In genomic region chr1:162901879-162902278, GRCm38 (mm10) we compare ENCODE assay signal across 20 mouse cellular contexts. TPM values are rescaled to one million over a fixed set of nuclear protein-coding genes. Genes with fewer than 3 reads are reported as not detected.
DNase-seq lines count a peak whose midpoint lies in the region; ATAC-seq and TF ChIP-seq lines count a peak whose summit lies in the region.
"Had no signal": no experiment of that assay in that cellular context is flagged by ENCODE, and none has a peak within 500 bp of the region (broad histone marks: within the 10 kb centered on the region; RNA-seq: fewer than 3 reads in every experiment).

No protein-coding gene starts in this region.

- ATAC-seq in limb, embryonic 14.5 days (ENCODE audit: low FRiP score, low read depth): peak; percentile 34; the same call in 1 of the 2 replicates
- peak; percentile 84 for ATAC-seq in forebrain, embryonic 14.5 days
- peak; percentile 96 for ATAC-seq in neural tube, embryonic 13.5 days (ENCODE audit: low read depth)
- ATAC-seq: intestine, embryonic 16.5 days; Patski had no signal

- no peaks in the 10 kb centered on the region for H3K36me3 ChIP-seq in limb, embryonic 14.5 days (ENCODE audit: control insufficient read depth, insufficient read depth, low read length)
- no peaks in the 10 kb centered on the region for H3K36me3 ChIP-seq in limb, embryonic 10.5 days
- no peaks in the 10 kb centered on the region for H3K36me3 ChIP-seq in forebrain, embryonic 14.5 days (ENCODE audit: control insufficient read depth, insufficient read depth, low read length)
- no peaks in the 10 kb centered on the region for H3K36me3 ChIP-seq in neural tube, embryonic 13.5 days
- H3K36me3 ChIP-seq in thymus, adult 2 months (ENCODE audit: control insufficient read depth, insufficient read depth, low read length): no peaks in the 10 kb centered on the region
- H3K36me3 ChIP-seq: liver, embryonic 15.5 days had no signal

- H3K27me3 ChIP-seq in limb, embryonic 14.5 days (ENCODE audit: control insufficient read depth, insufficient read depth, low read length): no peaks in the 10 kb centered on the region
- no peaks in the 10 kb centered on the region for H3K27me3 ChIP-seq in limb, embryonic 10.5 days (ENCODE audit: low read depth, poor library complexity, severe bottlenecking)
- no peaks in the 10 kb centered on the region for H3K27me3 ChIP-seq in forebrain, embryonic 14.5 days (replicated peaks; ENCODE audit: control insufficient read depth, insufficient read depth, low read length)
- no peaks in the 10 kb centered on the region for H3K27me3 ChIP-seq in neural tube, embryonic 13.5 days
- H3K27me3 ChIP-seq in thymus, adult 2 months (ENCODE audit: control insufficient read depth, insufficient read depth, low read length): no peaks in the 10 kb centered on the region
- H3K27me3 ChIP-seq: liver, embryonic 15.5 days had no signal

- H3K9me3 ChIP-seq in limb, embryonic 14.5 days (ENCODE audit: control insufficient read depth, low read length): no peaks in the 10 kb centered on the region
- H3K9me3 ChIP-seq in limb, embryonic 10.5 days (replicated peaks): no peaks in the 10 kb centered on the region
- no peaks in the 10 kb centered on the region for H3K9me3 ChIP-seq in forebrain, embryonic 14.5 days (replicated peaks; ENCODE audit: control insufficient read depth, low read length)
- H3K9me3 ChIP-seq in neural tube, embryonic 13.5 days: no peaks in the 10 kb centered on the region
- H3K9me3 ChIP-seq: liver, embryonic 15.5 days had no signal

- H3K27ac ChIP-seq in limb, embryonic 14.5 days (replicated peaks; ENCODE audit: low read depth, low read length): no peak overlapping the region
- H3K27ac ChIP-seq in limb, embryonic 10.5 days: no peak overlapping the region
- H3K27ac ChIP-seq in forebrain, embryonic 14.5 days (ENCODE audit: low read depth, low read length): no peak overlapping the region
- no peak overlapping the region for H3K27ac ChIP-seq in neural tube, embryonic 13.5 days (replicated peaks)
- H3K27ac ChIP-seq in thymus, adult 2 months (ENCODE audit: control insufficient read depth, insufficient read depth, low read length): no peak overlapping the region
- H3K27ac ChIP-seq: liver, embryonic 15.5 days had no signal

- no peak for TF ChIP-seq CTCF in thymus, adult 2 months (IDR thresholded peaks at IDR 0.05; ENCODE audit: borderline replicate concordance, control insufficient read depth, extremely low read depth, insufficient read depth, low read length, poor library complexity)

- H3K4me3 ChIP-seq in limb, embryonic 14.5 days (replicated peaks; ENCODE audit: low read length): no peak overlapping the region
- no peak overlapping the region for H3K4me3 ChIP-seq in limb, embryonic 10.5 days
- no peak overlapping the region for H3K4me3 ChIP-seq in forebrain, embryonic 14.5 days (ENCODE audit: low read depth, low read length)
- H3K4me3 ChIP-seq in neural tube, embryonic 13.5 days: no peak overlapping the region
- no peak overlapping the region for H3K4me3 ChIP-seq in thymus, adult 2 months (ENCODE audit: control insufficient read depth, insufficient read depth, low read length)
- H3K4me3 ChIP-seq: erythroblast, embryonic 14.5 days; liver, embryonic 15.5 days had no signal

- no peak for TF ChIP-seq POLR2A in limb, embryonic 14.5 days (IDR thresholded peaks at IDR 0.05; ENCODE audit: borderline replicate concordance, extremely low read depth, insufficient read depth, insufficient read length)
- no peak for TF ChIP-seq POLR2A in thymus, adult 2 months (IDR thresholded peaks at IDR 0.05; ENCODE audit: control insufficient read depth, extremely low read depth, insufficient read depth, low read length, poor library complexity)

- H3K4me2 ChIP-seq in limb, embryonic 14.5 days (replicated peaks; ENCODE audit: low read depth, low read length, severe bottlenecking): no peak overlapping the region
- no peak overlapping the region for H3K4me2 ChIP-seq in forebrain, embryonic 14.5 days (ENCODE audit: low read length)
- H3K4me2 ChIP-seq in neural tube, embryonic 13.5 days: no peak overlapping the region
- H3K4me2 ChIP-seq: liver, embryonic 15.5 days had no signal

- DNase-seq in cerebellum, postnatal 14 days: peak; percentile 39
- DNase-seq in cerebellum, adult 9-11 months: no peak
- peak; percentile 30 for DNase-seq in limb, embryonic 14.5 days (ENCODE audit: low spot score)
- no peak for DNase-seq in limb, embryonic 10.5 days (ENCODE audit: low spot score)
- DNase-seq in forebrain, embryonic 14.5 days (ENCODE audit: low spot score): peak; percentile 68
- DNase-seq in thymus, adult 2 months: no peak
- no peak for DNase-seq in adrenal gland, postnatal 14 days
- DNase-seq: cerebellum, postnatal 36 days; gastrocnemius, postnatal 10 days; heart, postnatal 14 days; kidney, postnatal 14 days; thymus, postnatal 14 days had no signal

- 44% methylated on average over 4 of the region's 4 CpGs for WGBS in limb, embryonic 14.5 days
- 80% methylated on average over 4 of the region's 4 CpGs for WGBS in limb, embryonic 10.5 days
- 46% methylated on average over 4 of the region's 4 CpGs for WGBS in forebrain, embryonic 14.5 days
- WGBS in neural tube, embryonic 13.5 days: 47% methylated on average over 4 of the region's 4 CpGs
- 90% methylated on average over 4 of the region's 4 CpGs for WGBS in thymus, adult 2 months

- no peak overlapping the region for H3K9ac ChIP-seq in limb, embryonic 14.5 days (ENCODE audit: low read depth, low read length, severe bottlenecking)
- H3K9ac ChIP-seq in forebrain, embryonic 14.5 days (ENCODE audit: low read length): no peak overlapping the region
- H3K9ac ChIP-seq in neural tube, embryonic 13.5 days: no peak overlapping the region
- H3K9ac ChIP-seq: liver, embryonic 15.5 days had no signal

- peaks cover 10% of the 10 kb centered on the region; the same call in 1 of the 2 replicates for H3K4me1 ChIP-seq in limb, embryonic 14.5 days (ENCODE audit: control insufficient read depth, insufficient read depth, low read length)
- H3K4me1 ChIP-seq in limb, embryonic 10.5 days: no peaks in the 10 kb centered on the region
- H3K4me1 ChIP-seq in forebrain, embryonic 14.5 days (ENCODE audit: control insufficient read depth, insufficient read depth, low read length): no peaks in the 10 kb centered on the region; the same call in 1 of the 2 replicates
- no peaks in the 10 kb centered on the region for H3K4me1 ChIP-seq in neural tube, embryonic 13.5 days (replicated peaks)
- no peaks in the 10 kb centered on the region for H3K4me1 ChIP-seq in thymus, adult 2 months (replicated peaks; ENCODE audit: control insufficient read depth, insufficient read depth, low read length)
- H3K4me1 ChIP-seq: liver, embryonic 15.5 days had no signal

RNA-seq across cellular contexts. Expression of gene Fmo2, which starts 3.4 kb away (rescaled TPM):
- 1.5 and 2.1 TPM in 2 replicates for polyA plus RNA-seq in limb, embryonic 14.5 days (2012; rRNA removed)
- 1.5 TPM in 2 replicates for polyA plus RNA-seq in limb, embryonic 14.5 days (2014; fragmentation: Nextera tagmentation; extraction: Ambion mirVana)
- 0.08 TPM in 1 of 2 replicates, not detected in the other for polyA plus RNA-seq in limb, embryonic 10.5 days (2016; fragmentation: Nextera tagmentation; extraction: Ambion mirVana)
- 0.06 and 0.64 TPM in 2 replicates for polyA plus RNA-seq in forebrain, embryonic 14.5 days (2014; fragmentation: Nextera tagmentation; extraction: Ambion mirVana)
- 0.91 and 2.2 TPM in 2 replicates for polyA plus RNA-seq in neural tube, embryonic 13.5 days (2015; fragmentation: Nextera tagmentation; extraction: Ambion mirVana)
- polyA plus RNA-seq in thymus, adult 2 months (2012; rRNA removed): 0.88 and 2.1 TPM in 2 replicates
- 36.1 and 53.8 TPM in 2 replicates for total RNA-seq in adrenal gland, postnatal 14 days (2021)
- polyA plus RNA-seq: erythroblast, embryonic 14.5 days had no signal

RNA-seq across cellular contexts. Expression of gene Fmo6, which starts 35.4 kb away (rescaled TPM):
- 1.1 and 1.4 TPM in 2 replicates for polyA plus RNA-seq in limb, embryonic 14.5 days (2012; rRNA removed)
- 0.84 and 0.85 TPM in 2 replicates for polyA plus RNA-seq in limb, embryonic 14.5 days (2014; fragmentation: Nextera tagmentation; extraction: Ambion mirVana)
- polyA plus RNA-seq in limb, embryonic 10.5 days (2016; fragmentation: Nextera tagmentation; extraction: Ambion mirVana): not detected in 2 replicates
- polyA plus RNA-seq in forebrain, embryonic 14.5 days (2014; fragmentation: Nextera tagmentation; extraction: Ambion mirVana): not detected in 2 replicates
- not detected in 2 replicates for polyA plus RNA-seq in neural tube, embryonic 13.5 days (2015; fragmentation: Nextera tagmentation; extraction: Ambion mirVana)
- 0.05 TPM in 1 of 2 replicates, not detected in the other for polyA plus RNA-seq in thymus, adult 2 months (2012; rRNA removed)
- total RNA-seq in adrenal gland, postnatal 14 days (2021): not detected in 2 replicates
- total RNA-seq: adrenal gland, adult 18-20 months; heart, postnatal 14 days; layer of hippocampus, postnatal 25 days had no signal
- polyA plus RNA-seq: erythroblast, embryonic 14.5 days; intestine, embryonic 16.5 days; limb, embryonic 11.5 days; liver, embryonic 15.5 days; Patski had no signal

RNA-seq across cellular contexts. Expression of gene Fmo1, which starts 35.5 kb away (rescaled TPM):
- polyA plus RNA-seq in limb, embryonic 14.5 days (2012; rRNA removed): 41.4 and 46.7 TPM in 2 replicates
- 33.5 and 35.0 TPM in 2 replicates for polyA plus RNA-seq in limb, embryonic 14.5 days (2014; fragmentation: Nextera tagmentation; extraction: Ambion mirVana)
- polyA plus RNA-seq in limb, embryonic 10.5 days (2016; fragmentation: Nextera tagmentation; extraction: Ambion mirVana): 1.6 and 2.1 TPM in 2 replicates
- 18.1 and 24.8 TPM in 2 replicates for polyA plus RNA-seq in forebrain, embryonic 14.5 days (2014; fragmentation: Nextera tagmentation; extraction: Ambion mirVana)
- polyA plus RNA-seq in neural tube, embryonic 13.5 days (2015; fragmentation: Nextera tagmentation; extraction: Ambion mirVana): 21.0 and 22.9 TPM in 2 replicates
- 14.1 and 16.3 TPM in 2 replicates for polyA plus RNA-seq in thymus, adult 2 months (2012; rRNA removed)
- 264 and 295 TPM in 2 replicates for total RNA-seq in adrenal gland, postnatal 14 days (2021)
- polyA plus RNA-seq: erythroblast, embryonic 14.5 days had no signal

Comparison
In these comparisons a context has a peak if more than half of its experiments do, and no peak if none do; other contexts are left out.
1. DNase-seq: peak in cerebellum, postnatal 14 days (2 of 2), limb, embryonic 14.5 days (single experiment) and forebrain, embryonic 14.5 days (single experiment); none in cerebellum, adult 9-11 months (single experiment), limb, embryonic 10.5 days (single experiment), thymus, adult 2 months (single experiment) and adrenal gland, postnatal 14 days (single experiment).
2. ATAC-seq: peak in every context shown above with its lines; median percentile 96 in neural tube, embryonic 13.5 days; 84 in forebrain, embryonic 14.5 days; 34 in limb, embryonic 14.5 days.